Mouse (Mus musculus): ENCODE measurements around the gene Dnmt3b. TPM values are rescaled to one million over a fixed set of nuclear protein-coding genes. Genes with fewer than 3 reads are reported as not detected.

Dnmt3b gene
- 1 to 10 TPM; 1.6 to 2.3 TPM for total RNA-seq (2023)

DNA sequence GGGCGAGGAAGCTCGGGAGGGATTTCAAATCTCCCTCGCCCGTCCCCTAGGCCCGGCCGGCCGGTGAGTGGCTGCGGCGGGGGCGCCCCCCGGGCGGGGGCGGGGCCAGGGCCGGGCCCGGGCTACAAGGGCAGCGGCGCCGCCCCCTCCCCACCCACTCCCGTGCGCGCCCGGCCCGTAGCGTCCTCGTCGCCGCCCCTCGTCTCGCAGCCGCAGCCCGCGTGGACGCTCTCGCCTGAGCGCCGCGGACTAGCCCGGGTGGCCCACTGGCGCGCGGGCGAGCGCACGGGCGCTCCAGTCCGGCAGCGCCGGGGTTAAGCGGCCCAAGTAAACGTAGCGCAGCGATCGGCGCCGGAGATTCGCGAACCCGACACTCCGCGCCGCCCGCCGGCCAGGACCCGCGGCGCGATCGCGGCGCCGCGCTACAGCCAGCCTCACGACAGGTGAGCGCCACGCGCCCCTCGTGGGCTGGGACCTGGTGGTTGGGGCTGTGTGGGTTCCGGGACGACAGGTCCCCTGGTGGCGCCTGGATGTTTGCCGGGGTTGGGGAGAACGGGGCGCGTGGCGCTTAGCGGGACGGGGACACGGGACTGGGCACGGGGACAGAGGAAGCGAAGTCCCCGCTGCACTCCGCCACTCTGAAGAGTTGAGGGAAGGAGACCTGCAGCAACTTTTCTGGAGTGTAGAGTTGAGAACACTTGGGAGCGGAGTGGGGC is at the start of gene Dnmt3b:
TSS of gene Dnmt3b (plus strand) at position 153 of the 716 bp plus-strand sequence.

DNA sequence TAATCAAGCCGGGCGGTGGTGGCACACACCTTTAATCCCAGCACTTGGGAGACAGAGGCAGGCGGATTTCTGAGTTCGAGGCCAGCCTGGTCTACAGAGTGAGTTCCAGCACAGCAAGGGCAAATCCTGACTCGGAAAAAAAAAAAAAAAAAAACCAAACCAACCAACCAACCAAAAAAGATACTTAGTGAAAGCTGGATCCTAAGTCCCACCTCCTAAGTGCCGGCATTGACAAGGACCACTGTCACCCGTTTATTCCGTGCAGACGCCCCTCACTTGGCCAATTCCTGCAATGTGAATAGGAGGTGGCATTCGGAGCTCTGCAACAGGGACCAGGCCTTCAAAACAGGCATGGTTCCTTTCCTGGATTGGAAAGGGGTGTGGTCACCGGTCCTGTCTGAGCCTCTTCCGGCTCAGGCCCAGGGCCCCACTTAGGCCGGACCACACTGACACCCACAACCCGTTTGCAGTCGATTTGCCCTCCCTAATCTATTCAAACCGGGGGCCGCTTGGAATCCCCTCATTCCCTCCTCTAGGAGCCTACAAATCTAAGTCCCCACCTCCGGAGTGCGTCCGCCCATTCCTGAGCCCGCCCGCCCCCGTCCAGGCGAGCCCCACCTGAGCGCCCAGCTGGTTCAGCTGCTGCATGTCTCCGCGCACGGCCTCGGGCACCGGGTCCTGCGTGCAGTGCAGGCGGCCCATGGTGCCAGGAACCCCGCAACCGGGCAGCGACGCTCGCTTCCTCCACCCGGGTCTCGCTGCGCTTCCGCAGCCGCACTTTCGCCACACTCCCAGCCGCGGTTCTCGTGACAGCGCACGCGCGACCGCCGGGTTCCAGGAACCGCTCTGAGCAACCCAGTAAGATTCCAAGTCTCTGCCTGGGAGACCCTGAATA is 17.0 kb upstream of the Dnmt3b start, which contains the start of gene Commd7:
TSS of gene Commd7 (minus strand) at position 806 of the 895 bp plus-strand sequence.

DNA sequence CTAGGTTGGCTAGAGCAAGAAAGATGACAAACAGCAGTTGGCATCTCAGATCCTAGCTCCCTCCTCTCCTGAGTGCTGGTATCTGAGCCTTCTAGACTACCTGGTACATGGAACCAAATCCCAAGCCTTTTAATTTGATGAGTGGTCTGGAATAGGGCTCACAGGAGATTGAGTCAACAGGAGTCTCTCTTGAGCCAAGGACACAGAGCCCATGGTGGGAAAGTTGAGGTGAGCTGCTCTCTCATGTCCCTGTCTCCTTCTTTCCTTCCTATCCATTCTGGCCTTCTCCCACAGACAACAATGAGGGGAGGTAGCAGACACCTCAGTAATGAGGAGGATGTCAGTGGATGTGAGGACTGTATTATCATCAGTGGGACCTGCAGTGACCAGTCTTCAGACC is 47.1 kb downstream of the Dnmt3b start, which contains the start of gene Dnmt3c:
TSS of gene Dnmt3c (plus strand) at position 301 of the 400 bp plus-strand sequence.

Other genes with a start within 250 kb of the Dnmt3b start
- gene 4930404H24Rik, start 156.7 kb upstream of the Dnmt3b start, total RNA-seq (2023), result not detected
- 1 to 10 TPM; 1.6 to 2.4 TPM for gene Nol4l, start 119.5 kb upstream of the Dnmt3b start, total RNA-seq (2023)
- gene Commd7, start 16.7 kb upstream of the Dnmt3b start, total RNA-seq (2023), result 10 to 100 TPM; 26.3 to 26.7 TPM
- under 1 TPM in 1 of 2 experiments, not detected in 1; 0.37 TPM for gene Dnmt3c, start 47.2 kb downstream of the Dnmt3b start, total RNA-seq (2023)
- 100 to 1,000 TPM; 116 to 127 TPM for gene Mapre1, start 91.8 kb downstream of the Dnmt3b start, total RNA-seq (2023)
- gene Efcab8, start 130.5 kb downstream of the Dnmt3b start, total RNA-seq (2023), result under 1 TPM in 1 of 2 experiments, not detected in 1; 0.79 TPM
- not detected for gene Sun5, start 221.6 kb downstream of the Dnmt3b start, total RNA-seq (2023)
- gene Bpifb2, start 225.6 kb downstream of the Dnmt3b start, total RNA-seq (2023), result not detected